Mouse (Mus musculus): Measurements from ENCODE around the gene Zfp346.

DNA sequence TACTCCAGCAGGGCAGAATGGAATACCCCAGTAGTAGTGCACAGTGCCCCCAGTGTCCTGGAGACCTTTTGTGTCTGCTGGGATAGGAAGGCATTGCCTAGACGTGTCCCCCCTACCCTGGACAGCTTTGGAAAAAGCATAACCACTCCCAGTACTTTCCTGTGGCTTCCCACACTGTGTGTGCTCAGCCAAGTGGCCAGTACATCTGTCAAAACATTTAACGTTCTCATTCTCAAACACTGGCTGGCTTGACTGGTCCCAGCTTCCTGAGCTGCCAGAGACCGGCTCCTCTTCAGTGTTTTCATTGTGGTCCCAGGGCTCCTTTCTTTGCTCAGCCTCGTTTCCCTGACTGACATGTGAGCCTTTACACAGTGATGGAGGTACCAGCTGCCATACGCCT lies 29.5 kb upstream of the Zfp346 start:
- TF ChIP-seq REST (IDR thresholded peaks at IDR 0.05; ENCODE audit: insufficient read depth, insufficient read length) (no peak), POLR2A (IDR thresholded peaks at IDR 0.05; ENCODE audit: insufficient read length, low read depth) (no peak), POLR2AphosphoS2 (IDR thresholded peaks at IDR 0.05; ENCODE audit: insufficient read length, low read depth) (no peak), E2F4 (IDR thresholded peaks at IDR 0.05; ENCODE audit: insufficient read depth) (no peak), USF1 (IDR thresholded peaks at IDR 0.05; ENCODE audit: low read depth) (no peak), TCF12 (IDR thresholded peaks at IDR 0.05; ENCODE audit: insufficient read depth, poor library complexity, severe bottlenecking) (no peak), TCF3 (IDR thresholded peaks at IDR 0.05; ENCODE audit: insufficient read length, low read depth) (no peak), MYOD1 (IDR thresholded peaks at IDR 0.05; ENCODE audit: control insufficient read depth in 1 of 3, insufficient read length in 2 of 3, low read depth in 2 of 3) (no peak)
